Comparison of ENCODE assay signal across 34 mouse cellular contexts in genomic region chr7:30766408-30766807, GRCm38 (mm10). TPM values are rescaled to one million over a fixed set of nuclear protein-coding genes. Genes with fewer than 3 reads are reported as not detected.
DNase-seq lines count a peak whose midpoint lies in the region; TF ChIP-seq lines count a peak whose summit lies in the region.
"Had no signal": no experiment of that assay in that cellular context is flagged by ENCODE, and none has a peak within 500 bp of the region (broad histone marks: within the 10 kb centered on the region; RNA-seq: fewer than 3 reads in every experiment).

No protein-coding gene starts in this region.

- TF ChIP-seq POLR2A in heart, adult 2 months (IDR thresholded peaks at IDR 0.05; ENCODE audit: insufficient read depth, low read depth, low read length) = no peak
- TF ChIP-seq POLR2A in MEL (IDR thresholded peaks at IDR 0.05; ENCODE audit: control insufficient read depth in 1 of 2, insufficient read depth in 1 of 2, low read depth in 1 of 2, low read length in 2 of 2, poor library complexity in 1 of 2) = no peak

- no peaks in the 10 kb centered on the region for H3K9me3 ChIP-seq in MEL (replicated peaks; ENCODE audit: insufficient read depth, low read length)
- H3K9me3 ChIP-seq: embryonic facial prominence, embryonic 13.5 days; forebrain, embryonic 10.5 days; forebrain, embryonic 15.5 days had no signal

- no peak overlapping the region for H3K27ac ChIP-seq in heart, adult 2 months
- no peak overlapping the region for H3K27ac ChIP-seq in MEL (ENCODE audit: control insufficient read depth, low read depth, low read length)
- H3K27ac ChIP-seq: embryonic facial prominence, embryonic 13.5 days; forebrain, embryonic 10.5 days; forebrain, embryonic 15.5 days; liver, embryonic 14.5 days; macrophage had no signal

- TF ChIP-seq EP300 in heart, adult 2 months (IDR thresholded peaks at IDR 0.05; ENCODE audit: insufficient read depth, low read depth, low read length) = no peak
- TF ChIP-seq EP300 in MEL (IDR thresholded peaks at IDR 0.05; ENCODE audit: low read depth in 1 of 2, low read length in 2 of 2) = no peak

- H3K4me1 ChIP-seq in heart, adult 2 months (ENCODE audit: control insufficient read depth, insufficient read depth, low read length) = no peaks in the 10 kb centered on the region
- H3K4me1 ChIP-seq in MEL (ENCODE audit: control insufficient read depth in 1 of 2, insufficient read depth in 2 of 2, low read length in 2 of 2) = no peaks in the 10 kb centered on the region; a peak in 1 of 4 replicates
- H3K4me1 ChIP-seq: embryonic facial prominence, embryonic 13.5 days; forebrain, embryonic 15.5 days had no signal

- no peak for DNase-seq in heart, adult 2 months
- no peak for DNase-seq in heart, postnatal 10 days
- peak; percentile 47 for DNase-seq in 416B (ENCODE audit: low read depth)
- peak; percentile 41 for DNase-seq in MEL (ENCODE audit: low read depth, low spot score)
- peak; percentile 20 for DNase-seq in splenic B cell, adult 2 months (ENCODE audit: low read depth, low spot score)
- DNase-seq in frontal cortex, adult 2 months (ENCODE audit: extremely low spot score in 1 of 2, low spot score in 1 of 2) = no peak
- no peak for DNase-seq in thymus, postnatal 25 days
- DNase-seq: adrenal gland, postnatal 14 days; cerebellum, adult 11-12 months; cerebellum, adult 9-11 months; gastrocnemius, postnatal 10 days; kidney, adult 11 months; kidney, postnatal 36 days; layer of hippocampus, postnatal 36 days; left cerebral cortex, postnatal 4 days; lung, adult 2 months; lung, postnatal 10 days; midbrain, embryonic 14.5 days; right cerebral cortex, postnatal 25 days; spleen, adult 18-20 months had no signal

- no peaks in the 10 kb centered on the region for H3K79me2 ChIP-seq in heart, adult 2 months (replicated peaks; ENCODE audit: control insufficient read depth, insufficient read depth, low read length)
- H3K79me2 ChIP-seq in MEL (ENCODE audit: control insufficient read depth, insufficient read depth, low read length, poor library complexity) = no peaks in the 10 kb centered on the region

- intact Hi-C loops in heart, adult 2 months (cut with DNase I) = no loop called here
- intact Hi-C loops in heart, postnatal 10 days (cut with DNase I) = no loop called here

- no peak overlapping the region for H3K9ac ChIP-seq in heart, adult 2 months (ENCODE audit: low read depth, low read length)
- no peak overlapping the region for H3K9ac ChIP-seq in MEL (ENCODE audit: control insufficient read depth, low read depth, low read length, poor library complexity, severe bottlenecking)
- H3K9ac ChIP-seq: embryonic facial prominence, embryonic 13.5 days; forebrain, embryonic 15.5 days; liver, embryonic 14.5 days had no signal

- H3K4me3 ChIP-seq in heart, adult 2 months = no peak overlapping the region
- no peak overlapping the region for H3K4me3 ChIP-seq in MEL (ENCODE audit: control insufficient read depth in 1 of 2, insufficient read depth in 1 of 2, low read depth in 2 of 2, low read length in 2 of 2)
- H3K4me3 ChIP-seq: embryonic facial prominence, embryonic 13.5 days; forebrain, embryonic 10.5 days; forebrain, embryonic 15.5 days had no signal

- TF ChIP-seq CTCF in heart, adult 2 months (IDR thresholded peaks at IDR 0.05) = peak; percentile 33
- TF ChIP-seq CTCF in MEL (IDR thresholded peaks at IDR 0.05 in 2 of 3, conservative IDR thresholded peaks at IDR 0.05 in 1 of 3; ENCODE audit: control insufficient read depth in 1 of 3, insufficient read depth in 1 of 3, low read depth in 2 of 3, low read length in 3 of 3, poor library complexity in 1 of 3, severe bottlenecking in 1 of 3) = peak; percentile 32 to 56 (median 52); a peak in 5 of 6 replicates

- 0 out of 2 replicates have a peak, but pooled peaks cover 1% of the 10 kb centered on the region for H3K27me3 ChIP-seq in heart, adult 2 months (ENCODE audit: control insufficient read depth, insufficient read depth, low read length)
- peaks cover 5 to 11% of the 10 kb centered on the region in 2 experiments for H3K27me3 ChIP-seq in MEL (ENCODE audit: control insufficient read depth in 1 of 2, insufficient read depth in 2 of 2, low read length in 2 of 2)
- H3K27me3 ChIP-seq in splenic B cell, adult 2 months (ENCODE audit: control insufficient read depth, insufficient read depth, low read length, poor library complexity, severe bottlenecking) = no peaks in the 10 kb centered on the region
- H3K27me3 ChIP-seq: forebrain, embryonic 15.5 days had no signal

- WGBS in heart, adult 2 months = 93% methylated on average over 4 of the region's 4 CpGs

- TF ChIP-seq RAD21 in MEL (IDR thresholded peaks at IDR 0.05; ENCODE audit: low read depth, low read length) = peak; percentile 55

- no peaks in the 10 kb centered on the region for H3K36me3 ChIP-seq in heart, adult 2 months (ENCODE audit: control insufficient read depth, insufficient read depth, low read length)
- no peaks in the 10 kb centered on the region for H3K36me3 ChIP-seq in MEL (ENCODE audit: control insufficient read depth in 1 of 2, insufficient read depth in 2 of 2, low read length in 2 of 2)
- no peaks in the 10 kb centered on the region for H3K36me3 ChIP-seq in splenic B cell, adult 2 months (ENCODE audit: control insufficient read depth, insufficient read depth, low read length, poor library complexity, severe bottlenecking)
- H3K36me3 ChIP-seq: embryonic facial prominence, embryonic 13.5 days; forebrain, embryonic 10.5 days; forebrain, embryonic 15.5 days had no signal

TF ChIP-seq in MEL, 35 proteins besides CTCF, POLR2A, EP300 and RAD21:
- TF ChIP-seq ZMIZ1 (IDR thresholded peaks at IDR 0.05; ENCODE audit: low read depth, low read length) = no peak
- TF ChIP-seq ZNF384 (IDR thresholded peaks at IDR 0.05; ENCODE audit: low read depth, low read length) = peak; percentile 89
- TF ChIP-seq ZC3H11A (IDR thresholded peaks at IDR 0.05; ENCODE audit: low read depth, low read length) = peak; percentile 33; the same call in 1 of the 2 replicates
- TF ChIP-seq TAL1 (IDR thresholded peaks at IDR 0.05; ENCODE audit: low read length) = no peak
- peak; percentile 42 for TF ChIP-seq SMC3 (IDR thresholded peaks at IDR 0.05; ENCODE audit: low read depth, low read length)
- no peak for TF ChIP-seq USF2 (IDR thresholded peaks at IDR 0.05; ENCODE audit: borderline replicate concordance in 1 of 2, insufficient read depth in 1 of 2, low read depth in 1 of 2, low read length in 2 of 2)

RNA-seq across cellular contexts. Expression of gene Dmkn, which starts 2.9 kb away (rescaled TPM):
- 1 to 10 TPM in 1 of 2 experiments, under 1 TPM in 1; 0.84 to 1.6 TPM for total RNA-seq in heart, adult 2 months (2021)
- 7.2 and 8.8 TPM in 2 replicates for polyA plus RNA-seq in heart, adult 2 months (2012; rRNA removed)
- total RNA-seq in heart, postnatal 10 days (2021) = 1 to 10 TPM; 5.8 to 8.1 TPM
- total RNA-seq in MEL (2012; rRNA removed) = not detected in 2 replicates
- not detected for polyA plus RNA-seq in MEL (2012; ENCODE audit: insufficient read depth in 1 of 2, insufficient read length in 2 of 2, low read depth in 1 of 2, low replicate concordance in 2 of 2, missing spikeins in 1 of 2)
- 4.5 and 8.2 TPM in 2 replicates for polyA plus RNA-seq in frontal cortex, adult 2 months (2012; rRNA removed)
- total RNA-seq: megakaryocyte-erythroid progenitor cell, adult 5-6 weeks; monocyte, adult 5-6 weeks had no signal
- polyA plus RNA-seq: forebrain, embryonic 10.5 days had no signal

RNA-seq across cellular contexts. Expression of gene Sbsn, which starts 15.1 kb away (rescaled TPM):
- 1 to 10 TPM; 1.8 to 2.3 TPM for total RNA-seq in heart, adult 2 months (2021)
- polyA plus RNA-seq in heart, adult 2 months (2012; rRNA removed) = 1.6 and 1.7 TPM in 2 replicates
- 1 to 10 TPM; 4.5 to 4.8 TPM for total RNA-seq in heart, postnatal 10 days (2021)
- 1.2 TPM in 1 of 2 replicates, not detected in the other for total RNA-seq in MEL (2012; rRNA removed)
- under 1 TPM in 1 of 2 experiments, not detected in 1; 0.17 TPM for polyA plus RNA-seq in MEL (2012; ENCODE audit: insufficient read depth in 1 of 2, insufficient read length in 2 of 2, low read depth in 1 of 2, low replicate concordance in 2 of 2, missing spikeins in 1 of 2)
- polyA plus RNA-seq in frontal cortex, adult 2 months (2012; rRNA removed) = 14.6 and 15.1 TPM in 2 replicates
- total RNA-seq: common myeloid progenitor, adult 5-6 weeks; monocyte, adult 5-6 weeks had no signal

RNA-seq across cellular contexts. Expression of gene Krtdap, which starts 21.3 kb away (rescaled TPM):
- not detected for total RNA-seq in heart, adult 2 months (2021)
- not detected in 2 replicates for polyA plus RNA-seq in heart, adult 2 months (2012; rRNA removed)
- not detected for total RNA-seq in heart, postnatal 10 days (2021)
- not detected in 2 replicates for total RNA-seq in MEL (2012; rRNA removed)
- not detected for polyA plus RNA-seq in MEL (2012; ENCODE audit: insufficient read depth in 1 of 2, insufficient read length in 2 of 2, low read depth in 1 of 2, low replicate concordance in 2 of 2, missing spikeins in 1 of 2)
- polyA plus RNA-seq in frontal cortex, adult 2 months (2012; rRNA removed) = not detected in 2 replicates
- total RNA-seq: common myeloid progenitor, adult 5-6 weeks; heart, postnatal 25 days; layer of hippocampus, adult 8-10 months; layer of hippocampus, postnatal 36 days; left cerebral cortex, postnatal 4 days; megakaryocyte-erythroid progenitor cell, adult 5-6 weeks; monocyte, adult 5-6 weeks had no signal
- polyA plus RNA-seq: forebrain, embryonic 10.5 days; heart, embryonic 14.5 days; hindbrain, embryonic 11.5 days; liver, embryonic 14.5 days; macrophage; midbrain, embryonic 14.5 days had no signal

RNA-seq across cellular contexts. Expression of gene Gapdhs, which starts 22.9 kb away (rescaled TPM):
- total RNA-seq in heart, adult 2 months (2021) = not detected
- 1.1 and 1.7 TPM in 2 replicates for polyA plus RNA-seq in heart, adult 2 months (2012; rRNA removed)
- not detected for total RNA-seq in heart, postnatal 10 days (2021)
- not detected in 2 replicates for total RNA-seq in MEL (2012; rRNA removed)
- under 1 TPM in 1 of 2 experiments, not detected in 1; 0.49 TPM for polyA plus RNA-seq in MEL (2012; ENCODE audit: insufficient read depth in 1 of 2, insufficient read length in 2 of 2, low read depth in 1 of 2, low replicate concordance in 2 of 2, missing spikeins in 1 of 2)
- polyA plus RNA-seq in frontal cortex, adult 2 months (2012; rRNA removed) = not detected in 2 replicates
- total RNA-seq: adrenal gland, postnatal 14 days; common myeloid progenitor, adult 5-6 weeks; gastrocnemius, postnatal 10 days; heart, postnatal 25 days; layer of hippocampus, adult 8-10 months; layer of hippocampus, postnatal 36 days; left cerebral cortex, postnatal 4 days; megakaryocyte-erythroid progenitor cell, adult 5-6 weeks had no signal
- polyA plus RNA-seq: limb, embryonic 14.5 days; liver, embryonic 14.5 days; macrophage; urinary bladder, adult 2 months had no signal

RNA-seq across cellular contexts. Expression of gene Tmem147, which starts 37.1 kb away (rescaled TPM):
- 100 to 1,000 TPM; 219 to 241 TPM for total RNA-seq in heart, adult 2 months (2021)
- 293 and 357 TPM in 2 replicates for polyA plus RNA-seq in heart, adult 2 months (2012; rRNA removed)
- 100 to 1,000 TPM; 229 to 244 TPM for total RNA-seq in heart, postnatal 10 days (2021)
- total RNA-seq in MEL (2012; rRNA removed) = 218 and 266 TPM in 2 replicates
- polyA plus RNA-seq in MEL (2012; ENCODE audit: insufficient read depth in 1 of 2, insufficient read length in 2 of 2, low read depth in 1 of 2, low replicate concordance in 2 of 2, missing spikeins in 1 of 2) = 100 to 1,000 TPM; 307 to 324 TPM
- polyA plus RNA-seq in frontal cortex, adult 2 months (2012; rRNA removed) = 167 and 185 TPM in 2 replicates

Comparison
In these comparisons a context has a peak if more than half of its experiments do, and no peak if none do; other contexts are left out.
1. DNase-seq: peak in 416B (single experiment), MEL (single experiment) and splenic B cell, adult 2 months (single experiment); none in heart, adult 2 months (0 of 2), heart, postnatal 10 days (0 of 2), frontal cortex, adult 2 months (0 of 2) and thymus, postnatal 25 days (single experiment).